Mouse (Mus musculus) left cerebral cortex, postnatal 10 days (tissue): ENCODE measurements around the gene Gdf2. TPM values are rescaled to one million over a fixed set of nuclear protein-coding genes. Genes with fewer than 3 reads are reported as not detected.

Experiments used
- DNase-seq, 2 experiments: peaks; one replicate each; pipeline ENCODE4 v3.0.0; 2021 to 2022; ENCODE audit warnings: low spot score in 2 of 2, mixed read lengths in 1 of 2; ENCODE audit errors: extremely low spot score in 1 of 2
- intact Hi-C: fragments of 180-260 bp; cut with DNase I; formaldehyde crosslinking; loops from one replicate; pipeline ENCODE4 v1.15.1; 2025
- total RNA-seq, 2 experiments: library from RNA; stranded (reverse); gene quantifications; 2 replicates each; pipeline ENCODE4 v1.2.3; 2021

The Gdf2 gene
- total RNA-seq, result not detected

DNA sequence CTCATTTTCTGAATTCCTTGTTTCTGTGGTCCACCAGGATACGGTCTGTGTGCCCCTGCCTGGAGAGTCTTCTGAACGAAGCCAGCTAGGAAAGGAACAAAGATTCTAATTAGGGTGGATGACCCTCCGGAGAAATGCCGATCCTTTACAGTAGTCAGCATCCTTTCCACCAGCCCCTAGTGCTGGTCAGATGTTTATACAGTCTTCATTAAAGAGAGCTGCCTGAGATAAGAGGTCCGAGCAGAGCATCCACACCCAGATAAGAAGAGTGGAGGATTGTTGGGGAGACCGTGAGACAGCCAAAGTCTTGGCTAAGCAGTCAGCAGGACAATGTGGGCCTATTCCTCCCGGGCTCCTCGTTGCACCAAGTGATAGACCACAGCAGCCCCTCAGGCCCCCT, at the start of gene Gdf2:
Gene Gdf2, plus strand, starts transcription at position 301 of the 400 bp plus-strand sequence.
- intact Hi-C loops, result no loop called here
- DNase-seq, result no peak

DNA sequence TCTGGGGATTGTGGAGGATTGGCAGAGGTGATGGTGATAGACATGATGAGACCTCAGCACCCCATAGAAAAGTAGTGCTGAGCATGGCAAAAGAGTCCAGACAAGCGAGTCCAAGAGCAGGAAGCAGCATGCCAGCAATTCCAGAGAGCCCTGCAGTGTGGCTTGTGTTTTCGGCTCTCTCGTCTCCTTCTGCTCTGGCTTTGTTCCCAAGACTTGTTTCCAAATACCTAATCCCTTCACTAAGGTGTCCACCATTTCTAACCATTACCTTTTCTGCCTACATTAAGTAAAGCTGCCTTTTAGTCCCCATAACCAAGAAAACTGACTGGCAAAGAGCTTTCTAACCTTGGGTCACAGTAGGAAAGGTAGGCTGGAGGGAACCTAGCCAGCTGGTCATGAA, 49.3 kb upstream of the Gdf2 start:
- intact Hi-C loops, result no loop called here

DNA sequence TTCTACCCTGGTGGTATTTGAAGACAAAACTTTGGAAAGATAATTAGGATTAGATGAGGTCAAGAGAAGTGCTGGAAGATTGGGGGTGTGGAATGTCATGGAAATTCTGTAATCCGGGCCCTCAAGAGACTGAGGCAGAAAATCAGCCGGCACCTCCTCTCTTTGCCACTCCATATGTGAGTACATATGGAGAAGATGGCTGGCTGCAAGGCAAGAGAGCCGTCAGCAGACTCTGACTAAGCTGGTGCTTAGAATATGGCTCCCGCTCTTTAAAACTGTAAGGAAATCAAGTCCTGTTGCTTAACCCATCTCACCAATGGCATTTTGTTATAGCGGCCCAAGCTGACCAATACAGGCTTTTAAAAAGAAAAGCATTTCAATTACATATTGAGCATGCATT, 45.1 kb upstream of the Gdf2 start:
- DNase-seq, result peak in 1 of 2 experiments; percentile 42

More for the DNA sequence above, 49.3 kb upstream of the Gdf2 start:
- DNase-seq, result no peak

DNA sequence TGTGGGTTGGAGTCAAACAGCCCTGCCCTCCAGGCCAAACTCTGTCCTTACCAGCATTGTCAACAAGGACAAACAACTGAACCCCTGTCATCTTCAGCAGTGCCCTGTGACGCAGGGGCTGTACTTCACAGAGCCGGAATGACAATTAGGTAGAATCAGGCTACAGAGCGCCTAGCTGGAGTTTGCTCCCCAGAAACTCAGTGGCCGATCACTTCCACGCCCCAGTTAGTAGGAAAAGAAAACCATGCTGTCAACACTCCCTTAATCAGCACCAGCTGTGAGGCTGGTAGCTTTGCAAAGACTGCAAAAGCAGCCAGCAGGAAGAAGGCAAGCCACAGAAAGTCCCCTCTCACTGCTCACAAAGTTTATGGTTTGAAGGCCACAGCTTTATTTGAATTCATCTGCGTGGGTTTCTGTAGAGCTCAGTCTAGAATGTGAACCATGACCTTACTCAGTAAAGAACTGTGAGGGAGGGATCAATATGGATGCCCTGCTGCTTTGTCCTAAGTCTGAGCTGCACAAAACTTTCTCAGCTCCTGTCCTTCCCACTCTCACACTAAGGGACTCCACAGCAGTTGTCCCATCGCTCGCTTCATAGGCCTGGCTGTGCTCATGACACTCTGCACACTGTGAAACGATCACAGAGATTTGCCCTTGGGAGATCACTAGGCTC, 44.1 kb upstream of the Gdf2 start:
- DNase-seq, result no peak
- intact Hi-C loops, result no loop called here

More for the DNA sequence above, 45.1 kb upstream of the Gdf2 start:
- intact Hi-C loops, result no loop called here

DNA sequence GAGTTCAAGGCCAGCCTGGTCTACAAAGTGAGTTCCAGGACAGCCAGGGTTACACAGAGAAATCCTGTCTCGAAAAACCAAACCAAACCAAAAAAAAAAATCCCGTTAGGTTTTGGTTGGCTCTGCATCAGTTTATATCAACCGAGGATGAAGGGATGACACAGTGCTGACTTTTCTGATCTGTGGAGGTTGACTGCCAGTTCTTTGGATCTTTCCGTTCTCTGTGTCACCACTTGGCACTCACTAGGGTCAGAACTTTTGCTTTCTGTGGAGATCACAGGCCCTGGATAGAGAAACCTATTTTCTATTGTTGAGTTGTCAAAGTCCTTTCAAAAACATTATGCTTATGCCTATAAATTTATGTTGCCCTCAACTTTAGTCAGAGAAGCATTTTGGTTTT, 38.1 kb upstream of the Gdf2 start:
- DNase-seq, result no peak
- intact Hi-C loops, result no loop called here

DNA sequence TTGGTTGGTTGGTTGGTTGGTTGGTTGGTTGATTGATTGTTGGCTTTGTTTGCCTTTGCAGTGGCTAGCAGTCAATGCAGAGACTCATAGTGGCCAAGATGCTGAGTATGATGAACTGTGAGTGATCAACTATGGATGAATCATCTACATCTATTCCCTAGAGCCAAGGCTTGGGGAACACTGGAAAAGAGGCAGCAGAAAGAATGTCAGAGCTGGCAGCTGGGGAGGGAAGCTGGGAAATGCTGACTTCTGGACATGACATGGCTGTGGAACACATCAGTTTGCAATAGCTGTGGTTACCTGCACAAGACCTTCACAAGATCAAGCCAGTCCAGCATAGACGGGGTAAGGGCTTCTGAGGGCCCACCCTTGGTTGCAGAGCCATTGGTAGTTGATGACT, 37.6 kb upstream of the Gdf2 start:
- peak in 1 of 2 experiments; percentile 4 for DNase-seq
- intact Hi-C loops, result no loop called here

DNA sequence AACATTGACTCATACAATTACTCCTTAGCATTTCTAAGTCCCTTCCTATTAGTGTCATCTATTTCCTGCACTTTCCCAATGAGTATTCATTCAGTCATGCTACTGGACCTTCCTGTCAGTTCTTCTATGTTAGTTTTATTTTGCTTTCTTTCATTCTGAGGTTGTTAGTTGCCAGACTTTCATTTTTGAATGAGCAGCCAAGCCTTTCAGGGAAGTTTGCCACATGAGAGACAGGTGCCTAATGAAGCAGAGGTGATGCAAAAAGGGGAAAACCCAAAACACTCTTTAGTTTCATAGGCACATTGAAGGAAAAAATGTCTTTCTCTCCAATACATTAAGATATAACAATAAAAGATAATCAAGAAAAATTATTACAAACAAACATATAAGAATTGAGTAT, 36.0 kb upstream of the Gdf2 start:
- intact Hi-C loops, result no loop called here

DNA sequence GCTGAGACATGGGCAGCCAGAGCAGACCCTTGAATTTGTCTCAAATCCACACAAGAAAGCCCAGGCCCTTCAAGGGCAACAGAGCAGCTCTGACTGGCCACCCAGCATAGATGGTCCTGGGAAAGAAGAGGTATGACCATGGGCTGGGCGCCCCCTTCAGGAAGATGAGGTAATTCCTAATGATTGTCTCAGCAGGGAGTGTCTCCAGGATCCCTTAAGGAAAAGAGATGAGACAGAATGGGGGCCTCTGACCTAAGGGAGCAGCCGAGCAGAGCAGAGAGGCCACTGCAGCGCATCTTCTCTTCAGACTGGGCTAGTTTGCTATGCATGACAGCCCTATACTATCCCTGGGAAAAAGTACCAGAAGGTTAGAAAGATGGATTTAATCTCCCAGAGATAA, 27.1 kb upstream of the Gdf2 start:
- peak; percentile 38 to 68 for DNase-seq
- intact Hi-C loops, result no loop called here

More for the DNA sequence above, 36.0 kb upstream of the Gdf2 start:
- DNase-seq, result no peak

DNA sequence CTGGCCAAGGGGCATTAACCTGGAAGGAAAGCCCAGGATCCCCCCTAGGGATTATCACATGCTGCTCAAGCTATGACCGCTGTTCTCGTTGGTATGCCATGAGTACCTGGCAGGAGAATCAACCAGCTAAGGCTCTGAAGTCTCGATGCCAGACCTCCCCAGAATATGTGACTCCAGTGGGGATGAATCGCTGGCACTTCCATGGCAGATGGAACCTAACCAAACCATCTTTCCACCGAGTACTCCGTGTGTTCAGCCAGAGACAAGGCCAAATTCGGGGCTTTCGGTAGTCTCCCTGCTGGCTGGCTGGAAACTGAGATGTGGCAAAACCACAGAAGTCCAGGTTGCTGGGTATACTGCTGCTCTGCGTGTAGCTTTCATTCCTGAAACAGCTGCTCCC, 26.6 kb upstream of the Gdf2 start:
- intact Hi-C loops, result no loop called here
- DNase-seq, result peak in 1 of 2 experiments; percentile 10

DNA sequence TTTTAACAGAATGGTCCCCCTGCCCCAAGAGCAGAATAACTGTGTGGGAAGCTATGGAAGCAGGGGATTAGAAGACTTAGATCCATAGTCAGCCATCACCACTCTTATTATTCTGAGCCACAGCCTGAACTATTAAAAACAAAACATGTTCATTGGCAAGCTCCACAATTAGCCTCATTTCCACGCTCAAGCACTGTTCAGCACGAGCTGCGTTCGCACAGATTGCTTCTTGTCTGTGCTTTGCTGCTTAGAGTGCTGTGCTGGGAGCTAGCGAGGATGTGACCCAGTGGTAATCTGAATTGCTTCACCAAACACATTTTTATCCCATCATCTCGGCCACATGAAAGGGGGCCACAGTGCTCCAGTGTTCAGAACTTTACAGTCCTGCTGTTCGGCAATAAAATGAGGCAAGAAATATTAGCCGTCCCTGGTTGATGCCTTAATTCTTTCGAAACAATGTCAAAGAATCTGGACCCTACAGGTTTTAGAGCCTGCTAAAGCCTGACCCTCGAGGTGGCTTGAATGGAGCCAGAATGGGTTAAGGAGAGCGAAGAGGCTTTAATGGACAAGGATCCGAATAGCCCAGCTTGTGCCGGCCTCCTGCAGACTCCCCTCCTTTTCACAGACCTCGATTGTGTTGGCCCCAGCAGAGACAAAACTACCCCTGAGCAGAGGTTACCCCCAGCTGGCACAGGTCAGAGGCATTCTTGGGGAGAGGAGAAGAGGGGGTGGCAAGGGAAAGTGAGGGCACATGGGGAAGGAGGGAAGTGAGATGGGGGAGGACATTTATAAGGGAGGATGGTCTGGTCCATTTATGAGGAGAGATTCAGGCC, 19.9 kb upstream of the Gdf2 start:
- intact Hi-C loops, result no loop called here
- DNase-seq, result peak in 1 of 2 experiments; percentile 36

DNA sequence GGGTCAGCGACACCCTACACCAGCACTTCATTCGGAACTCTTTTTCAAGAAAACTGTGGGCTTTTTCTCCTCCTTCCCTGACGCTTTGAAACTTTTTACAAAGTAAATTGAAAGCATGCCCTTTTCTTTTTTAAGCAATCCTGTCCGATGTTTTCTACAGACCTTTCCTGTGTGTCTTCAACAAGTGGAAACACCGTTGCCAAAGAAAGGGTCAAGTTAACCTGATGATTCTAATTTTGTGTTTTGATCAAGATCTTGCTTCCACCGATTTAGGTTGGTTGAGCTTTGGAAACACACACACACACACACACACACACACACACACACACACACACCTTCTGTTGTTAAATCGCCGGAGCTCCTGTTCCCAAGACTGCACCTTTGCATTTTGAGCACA, 18.1 kb upstream of the Gdf2 start:
- DNase-seq, result no peak
- intact Hi-C loops, result no loop called here

DNA sequence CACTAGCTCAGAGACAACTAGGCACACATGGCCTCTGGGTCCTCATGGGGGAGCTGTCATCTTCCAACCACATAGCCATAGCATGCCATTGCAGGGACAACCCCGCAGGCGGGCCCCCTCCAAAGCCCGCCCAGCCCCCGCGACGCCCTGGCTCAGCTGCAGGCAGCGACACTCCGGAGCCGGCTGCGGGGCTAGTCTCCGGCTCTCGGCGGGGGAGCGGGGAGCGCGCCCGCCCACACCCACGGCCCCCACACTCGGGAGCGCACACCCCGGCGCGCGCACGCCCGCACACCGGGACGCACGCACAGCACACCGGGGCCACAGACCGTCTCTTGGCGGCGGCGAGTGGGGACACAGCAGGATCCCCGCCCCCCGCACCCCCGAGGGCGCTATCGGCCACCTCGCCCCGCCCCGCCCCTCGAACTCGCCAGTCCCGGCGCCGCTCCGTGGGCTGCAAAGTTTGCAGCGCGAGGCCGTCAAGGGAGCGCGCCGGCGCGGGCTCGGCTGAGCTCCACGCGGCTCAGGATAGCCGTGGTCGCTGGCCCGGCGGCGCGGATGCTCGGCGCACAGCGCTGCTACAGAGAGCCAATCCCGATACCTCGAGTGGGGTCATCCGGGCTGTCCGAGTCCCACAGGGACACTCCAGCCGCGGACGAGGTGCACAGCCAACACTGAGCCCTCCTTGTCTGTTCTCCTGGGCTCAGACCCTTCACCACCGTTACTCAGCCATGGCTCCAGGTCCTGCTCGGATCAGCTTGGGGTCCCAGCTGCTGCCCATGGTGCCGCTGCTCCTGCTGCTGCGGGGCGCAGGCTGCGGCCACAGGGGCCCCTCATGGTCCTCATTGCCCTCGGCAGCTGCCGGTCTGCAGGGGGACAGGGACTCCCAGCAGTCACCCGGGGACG, 17.4 kb upstream of the Gdf2 start, which contains the start of gene Gdf10:
Gene Gdf10, plus strand, starts transcription at position 420 of the 903 bp plus-strand sequence.
- intact Hi-C loops, result no loop called here
- peak in 1 of 2 experiments; percentile 66 for DNase-seq

DNA sequence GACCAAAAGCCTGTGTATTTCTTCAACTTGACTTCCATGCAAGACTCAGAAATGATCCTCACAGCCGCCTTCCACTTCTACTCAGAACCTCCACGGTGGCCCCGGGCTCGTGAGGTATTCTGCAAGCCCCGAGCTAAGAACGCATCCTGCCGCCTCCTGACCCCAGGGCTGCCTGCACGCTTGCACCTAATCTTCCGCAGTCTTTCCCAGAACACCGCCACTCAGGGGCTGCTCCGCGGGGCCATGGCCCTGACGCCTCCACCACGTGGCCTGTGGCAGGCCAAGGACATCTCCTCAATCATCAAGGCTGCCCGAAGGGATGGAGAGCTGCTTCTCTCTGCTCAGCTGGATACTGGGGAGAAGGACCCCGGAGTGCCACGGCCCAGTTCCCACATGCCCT, 9.0 kb upstream of the Gdf2 start:
- intact Hi-C loops, result loop anchor here (2.0 to 5.0 kb wide), 2 partner anchors 237 to 260 kb away; no protein-coding TSS in a partner anchor
- no peak for DNase-seq

DNA sequence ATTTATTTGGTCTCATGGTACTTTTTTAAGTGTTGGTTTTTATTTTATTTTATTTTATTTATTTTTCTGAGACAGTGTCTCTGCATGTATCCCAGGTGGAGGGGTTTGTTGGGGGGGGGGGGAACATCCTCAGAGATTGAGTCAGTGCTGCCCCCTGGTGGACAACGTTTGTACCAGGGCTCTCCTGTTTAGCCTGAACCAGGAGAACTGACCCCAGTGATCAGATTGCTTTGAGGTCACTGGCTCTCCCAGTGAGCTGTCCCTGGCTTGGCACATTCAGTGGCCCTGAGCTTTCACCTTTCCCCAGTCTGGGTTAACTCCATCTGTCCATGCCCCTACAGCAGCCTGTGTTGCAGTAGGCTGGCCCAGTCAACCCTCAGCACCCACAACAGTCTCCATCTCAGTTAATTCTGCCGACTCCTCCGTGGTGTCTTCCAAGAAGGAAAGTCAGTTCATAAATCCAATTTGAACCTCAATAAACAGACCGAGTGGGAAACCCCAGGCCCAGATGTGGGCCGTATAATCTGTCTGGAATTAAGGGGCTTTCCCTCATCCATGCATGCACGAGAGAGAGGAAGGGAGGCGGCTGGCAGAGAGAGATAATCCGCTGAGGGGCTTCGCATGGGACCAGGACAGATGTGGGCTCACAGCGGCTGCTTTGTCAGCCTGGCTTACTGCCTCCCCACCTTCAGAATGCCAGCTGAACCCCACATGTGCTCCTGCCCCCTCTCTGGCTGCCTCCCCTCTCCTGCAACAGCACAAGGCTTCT, 7.7 kb upstream of the Gdf2 start:
- intact Hi-C loops, result loop anchor here (2.0 to 5.0 kb wide), 2 partner anchors 238 to 261 kb away; no protein-coding TSS in a partner anchor
- peak in 1 of 2 experiments; percentile 77 for DNase-seq

DNA sequence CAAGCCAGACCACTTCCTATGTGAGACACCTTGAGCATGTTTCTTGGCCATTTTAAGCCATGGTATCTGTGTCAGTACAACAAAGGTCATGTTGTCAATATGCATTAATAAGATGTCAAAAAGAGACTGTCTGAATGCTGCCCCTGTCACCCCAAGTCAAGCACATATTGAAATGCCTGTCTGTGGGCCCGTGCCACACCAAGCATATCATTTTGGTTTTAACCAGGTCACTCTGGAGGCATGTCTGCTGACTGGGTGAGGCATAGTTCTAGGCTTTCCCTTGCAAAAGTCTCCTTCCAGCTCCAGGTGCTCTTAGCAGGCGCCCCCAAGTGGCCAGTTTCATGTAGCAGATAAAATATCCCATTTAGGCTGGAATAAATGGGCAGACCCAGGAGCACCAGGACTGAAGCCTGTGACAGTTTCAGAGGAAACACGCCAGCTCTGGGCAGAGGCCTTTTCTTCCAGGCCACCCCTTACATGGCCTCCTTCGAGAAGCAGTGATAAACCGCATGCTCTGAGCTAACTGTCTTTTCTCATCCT, 7.0 kb upstream of the Gdf2 start:
- intact Hi-C loops, result loop anchor here (2.0 to 5.0 kb wide), 2 partner anchors 239 to 262 kb away; no protein-coding TSS in a partner anchor
- DNase-seq, result peak; percentile 52 to 63

DNA sequence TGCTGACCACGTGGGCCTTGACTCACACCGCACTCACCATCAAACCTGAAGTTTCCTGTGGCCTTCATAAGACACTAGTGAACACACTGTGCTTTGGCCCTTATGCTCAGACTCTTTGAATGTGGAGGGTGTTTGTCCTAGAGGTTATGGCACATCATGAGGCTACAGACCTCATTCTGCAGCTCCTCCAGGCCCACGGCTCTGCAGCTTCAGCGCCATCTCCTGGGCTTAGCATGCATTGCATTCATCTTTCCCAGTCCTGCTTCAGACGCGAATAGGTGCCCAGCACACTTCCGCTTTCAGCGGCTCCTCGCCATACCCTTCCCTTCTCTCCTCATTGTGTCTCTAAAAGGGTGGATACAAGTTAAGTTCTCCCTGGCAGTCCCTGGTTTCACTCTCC, 1.7 kb upstream of the Gdf2 start:
- intact Hi-C loops, result no loop called here
- peak; percentile 44 to 76 for DNase-seq

DNA sequence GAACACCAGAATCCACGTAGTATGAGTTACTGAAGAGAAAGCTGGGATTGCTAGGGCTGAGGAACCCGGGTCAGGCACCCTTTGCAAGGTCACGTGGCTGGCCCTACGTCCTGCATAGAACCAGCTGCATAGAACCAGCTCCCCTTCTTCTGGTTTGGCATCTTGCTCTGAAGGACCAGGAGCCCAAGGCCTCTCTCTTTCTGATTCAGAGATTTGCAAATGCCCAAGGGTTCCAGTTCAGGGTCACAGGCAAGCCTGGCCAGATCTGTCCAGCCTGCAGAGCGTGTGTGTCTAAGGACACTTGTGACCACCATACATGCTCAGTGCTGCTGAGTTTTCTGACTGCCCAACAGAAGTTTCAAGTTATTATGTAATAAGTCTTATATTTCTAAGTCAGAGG, 1.4 kb downstream of the Gdf2 start:
- no peak for DNase-seq
- intact Hi-C loops, result no loop called here

DNA sequence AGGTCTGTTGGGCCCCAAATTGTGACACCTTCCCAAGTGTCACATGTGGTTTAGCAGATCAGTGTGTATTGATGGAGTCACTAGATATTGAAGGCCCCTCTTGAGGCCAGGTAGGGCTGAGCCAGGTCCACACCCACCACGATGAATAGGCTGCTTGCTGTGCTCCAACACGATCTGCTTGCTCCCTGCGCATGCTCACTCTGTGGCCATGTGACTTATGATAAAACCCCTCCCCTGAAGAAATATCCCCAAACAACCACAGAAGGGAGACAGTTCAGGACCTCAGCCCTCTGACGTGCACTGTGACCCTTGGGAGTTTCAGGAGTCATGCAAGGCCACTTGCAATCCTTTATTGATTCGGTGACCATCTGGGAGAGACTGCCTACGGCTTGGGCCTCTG, 5.3 kb downstream of the Gdf2 start:
- intact Hi-C loops, result no loop called here
- no peak for DNase-seq
